Mouse (Mus musculus): ENCODE results near the gene Slc13a5.
A peak's percentile ranks its signal among the peaks of the same experiment; 100 is the strongest.

Slc13a5 gene

GRCm38 (mm10) chr11:72266960-72267560 is at the start of gene Slc13a5:
Gene Slc13a5, minus strand, starts transcription at chr11:72267222.
- no peak for DNase-seq

- DNase-seq = peak; percentile 52
Measured at GRCm38 (mm10) chr11:72314151-72314895, 47.3 kb upstream of the Slc13a5 start, which contains the start of gene Fbxo39. Gene Fbxo39, plus strand, starts transcription at chr11:72314444.

GRCm38 (mm10) chr11:72311355-72312001 is 44.5 kb upstream of the Slc13a5 start:
- DNase-seq = no peak

- no peak for DNase-seq
Measured at GRCm38 (mm10) chr11:72310491-72310890, 43.5 kb upstream of the Slc13a5 start.

- no peak for DNase-seq
Measured at GRCm38 (mm10) chr11:72308982-72309381, 42.0 kb upstream of the Slc13a5 start.

GRCm38 (mm10) chr11:72307461-72307860 is 40.4 kb upstream of the Slc13a5 start:
- DNase-seq = peak; percentile 36

- DNase-seq = peak; percentile 93
Measured at GRCm38 (mm10) chr11:72302230-72302629, 35.2 kb upstream of the Slc13a5 start.

GRCm38 (mm10) chr11:72301334-72301733 is 34.3 kb upstream of the Slc13a5 start, which contains the start of gene Xaf1:
Gene Xaf1, plus strand, starts transcription at chr11:72301629.
- DNase-seq = peak; percentile 51

GRCm38 (mm10) chr11:72293116-72293515 is 26.1 kb upstream of the Slc13a5 start:
- DNase-seq = no peak

GRCm38 (mm10) chr11:72287543-72287942 is 20.5 kb upstream of the Slc13a5 start:
- no peak for DNase-seq

- DNase-seq = no peak
Measured at GRCm38 (mm10) chr11:72287126-72287525, 20.1 kb upstream of the Slc13a5 start.

GRCm38 (mm10) chr11:72286651-72287050 is 19.6 kb upstream of the Slc13a5 start:
- DNase-seq = no peak

GRCm38 (mm10) chr11:72285971-72286480 is 19.0 kb upstream of the Slc13a5 start:
- DNase-seq = no peak

GRCm38 (mm10) chr11:72284532-72285182 is 17.6 kb upstream of the Slc13a5 start:
- DNase-seq = no peak

GRCm38 (mm10) chr11:72283486-72284224 is 16.6 kb upstream of the Slc13a5 start:
- DNase-seq = no peak

- no peak for DNase-seq
Measured at GRCm38 (mm10) chr11:72281852-72282400, 14.9 kb upstream of the Slc13a5 start.

- no peak for DNase-seq
Measured at GRCm38 (mm10) chr11:72281143-72281851, 14.3 kb upstream of the Slc13a5 start.

- no peak for DNase-seq
Measured at GRCm38 (mm10) chr11:72273341-72273740, 6.3 kb upstream of the Slc13a5 start.

GRCm38 (mm10) chr11:72271761-72272160 is 4.7 kb upstream of the Slc13a5 start:
- no peak for DNase-seq

GRCm38 (mm10) chr11:72266207-72266959 is 639 bp downstream of the Slc13a5 start:
- peak; percentile 51 for DNase-seq

Measured in layer of hippocampus, adult 9-11 months (tissue).